ENCODE assay signal across 21 mouse cellular contexts in genomic region chr11:20645521-20645920, GRCm38 (mm10).
A peak's percentile ranks its signal among the peaks of the same experiment; 100 is the strongest.
DNase-seq lines count a peak whose midpoint lies in the region; ATAC-seq and TF ChIP-seq lines count a peak whose summit lies in the region.
"Had no signal": no experiment of that assay in that cellular context is flagged by ENCODE, and none has a peak within 500 bp of the region (broad histone marks: within the 10 kb centered on the region; RNA-seq: fewer than 3 reads in every experiment).

No protein-coding gene starts in this region.

- H3K27ac ChIP-seq in lung, embryonic 14.5 days (ENCODE audit: low read depth): peak overlapping the region; percentile 38; the same call in 1 of the 2 replicates
- H3K27ac ChIP-seq in midbrain, embryonic 11.5 days (ENCODE audit: low read depth, low read length): no peak overlapping the region
- no peak overlapping the region for H3K27ac ChIP-seq in midbrain, embryonic 15.5 days
- H3K27ac ChIP-seq: forebrain, embryonic 13.5 days had no signal

- no peak overlapping the region; the same call in 1 of the 2 replicates for H3K4me2 ChIP-seq in lung, embryonic 14.5 days
- no peak overlapping the region for H3K4me2 ChIP-seq in midbrain, embryonic 11.5 days
- no peak overlapping the region for H3K4me2 ChIP-seq in midbrain, embryonic 15.5 days
- H3K4me2 ChIP-seq: embryonic facial prominence, embryonic 12.5 days; forebrain, embryonic 13.5 days; heart, embryonic 11.5 days; heart, embryonic 15.5 days; hindbrain, embryonic 12.5 days had no signal

- no peaks in the 10 kb centered on the region for H3K27me3 ChIP-seq in lung, embryonic 14.5 days (ENCODE audit: insufficient read depth, low read length)
- no peaks in the 10 kb centered on the region for H3K27me3 ChIP-seq in midbrain, embryonic 11.5 days (ENCODE audit: control insufficient read depth, insufficient read depth, low read length)
- no peaks in the 10 kb centered on the region for H3K27me3 ChIP-seq in midbrain, embryonic 15.5 days (replicated peaks)
- H3K27me3 ChIP-seq: CH12.LX; embryonic facial prominence, embryonic 12.5 days; forebrain, embryonic 13.5 days; heart, embryonic 15.5 days; hindbrain, embryonic 12.5 days; Patski had no signal

- H3K36me3 ChIP-seq in lung, embryonic 14.5 days (ENCODE audit: insufficient read depth): peaks cover 23% of the 10 kb centered on the region
- H3K36me3 ChIP-seq in midbrain, embryonic 11.5 days (ENCODE audit: control insufficient read depth, insufficient read depth, low read length): no peaks in the 10 kb centered on the region
- H3K36me3 ChIP-seq in midbrain, embryonic 15.5 days (replicated peaks): no peaks in the 10 kb centered on the region

- H3K9ac ChIP-seq in lung, embryonic 14.5 days: no peak overlapping the region
- H3K9ac ChIP-seq in midbrain, embryonic 11.5 days (ENCODE audit: low read length): no peak overlapping the region
- H3K9ac ChIP-seq in midbrain, embryonic 15.5 days: no peak overlapping the region
- H3K9ac ChIP-seq: embryonic facial prominence, embryonic 12.5 days; heart, embryonic 15.5 days; hindbrain, embryonic 12.5 days had no signal

- ATAC-seq in lung, embryonic 14.5 days (ENCODE audit: insufficient read depth): no peak
- no peak for ATAC-seq in midbrain, embryonic 11.5 days (ENCODE audit: low FRiP score)
- no peak for ATAC-seq in midbrain, embryonic 15.5 days (replicated peaks)
- ATAC-seq: activated CD4-positive, CD25-positive, alpha-beta regulatory T cell, adult 4 months; forebrain, embryonic 13.5 days; hindbrain, embryonic 16.5 days; Patski had no signal

- H3K4me3 ChIP-seq in lung, embryonic 14.5 days (ENCODE audit: low read depth, low read length): no peak overlapping the region
- no peak overlapping the region for H3K4me3 ChIP-seq in midbrain, embryonic 11.5 days (ENCODE audit: low read depth, low read length)
- H3K4me3 ChIP-seq in midbrain, embryonic 15.5 days: no peak overlapping the region
- H3K4me3 ChIP-seq: embryonic facial prominence, embryonic 12.5 days; forebrain, embryonic 13.5 days; heart, embryonic 15.5 days; hindbrain, embryonic 12.5 days had no signal

- peak; percentile 42 for DNase-seq in heart, adult 11 months
- no peak for DNase-seq in heart, postnatal 4 days
- no peak for DNase-seq in lung, embryonic 14.5 days
- DNase-seq in lung, adult 18-20 months: no peak
- peak; percentile 81 for DNase-seq in midbrain, embryonic 11.5 days (ENCODE audit: low spot score, missing footprints)
- DNase-seq: adrenal gland, postnatal 14 days; cerebellum, adult 11-12 months; cerebellum, adult 9-10 months; cerebellum, postnatal 25 days; gastrocnemius, postnatal 36 days; heart, adult 18-20 months had no signal

- TF ChIP-seq CTCF in lung, embryonic 14.5 days (IDR thresholded peaks at IDR 0.05; ENCODE audit: low read depth): no peak

- H3K9me3 ChIP-seq in lung, embryonic 14.5 days (ENCODE audit: low read depth, low read length): no peaks in the 10 kb centered on the region
- H3K9me3 ChIP-seq in midbrain, embryonic 11.5 days (ENCODE audit: control insufficient read depth, low read length): no peaks in the 10 kb centered on the region
- no peaks in the 10 kb centered on the region for H3K9me3 ChIP-seq in midbrain, embryonic 15.5 days
- H3K9me3 ChIP-seq: embryonic facial prominence, embryonic 12.5 days; forebrain, embryonic 13.5 days; heart, embryonic 15.5 days; hindbrain, embryonic 12.5 days had no signal

- H3K4me1 ChIP-seq in lung, embryonic 14.5 days (ENCODE audit: insufficient read depth): peaks cover 35% of the 10 kb centered on the region
- H3K4me1 ChIP-seq in midbrain, embryonic 11.5 days (ENCODE audit: control insufficient read depth, insufficient read depth, low read length): peaks cover 65% of the 10 kb centered on the region
- peaks cover 51% of the 10 kb centered on the region for H3K4me1 ChIP-seq in midbrain, embryonic 15.5 days

- WGBS in lung, embryonic 14.5 days: 61% methylated on average over 3 of the region's 3 CpGs
- WGBS in midbrain, embryonic 11.5 days: 76% methylated on average over 3 of the region's 3 CpGs
- 74% methylated on average over 3 of the region's 3 CpGs for WGBS in midbrain, embryonic 15.5 days

Comparison
In these comparisons a context has a peak if more than half of its experiments do, and no peak if none do; other contexts are left out.
1. DNase-seq: peak in heart, adult 11 months (single experiment) and midbrain, embryonic 11.5 days (single experiment); none in heart, postnatal 4 days (single experiment), lung, embryonic 14.5 days (single experiment) and lung, adult 18-20 months (0 of 2).